Mouse (Mus musculus) embryo, embryonic 10 days (tissue): ENCODE measurements around the gene Thop1.
A peak's percentile ranks its signal among the peaks of the same experiment; 100 is the strongest.
"Not testable (repeated sequence)": the region's sequence is repeated elsewhere in the genome, so short reads cannot be mapped to it uniquely, and the experiment has no call there.

ENCODE experiments used
- DNase-seq: peaks from one replicate; pipeline ENCODE4 v3.0.0-alpha.2; 2015; ENCODE audit warnings: low spot score

Thop1 gene

GRCm38 (mm10) chr10:81069836-81070235, at the start of gene Thop1:
Gene Thop1, plus strand, starts transcription at chr10:81070035.
- DNase-seq = peak; percentile 100

GRCm38 (mm10) chr10:81020207-81020606, 49.6 kb upstream of the Thop1 start:
- DNase-seq = no peak

DNA sequence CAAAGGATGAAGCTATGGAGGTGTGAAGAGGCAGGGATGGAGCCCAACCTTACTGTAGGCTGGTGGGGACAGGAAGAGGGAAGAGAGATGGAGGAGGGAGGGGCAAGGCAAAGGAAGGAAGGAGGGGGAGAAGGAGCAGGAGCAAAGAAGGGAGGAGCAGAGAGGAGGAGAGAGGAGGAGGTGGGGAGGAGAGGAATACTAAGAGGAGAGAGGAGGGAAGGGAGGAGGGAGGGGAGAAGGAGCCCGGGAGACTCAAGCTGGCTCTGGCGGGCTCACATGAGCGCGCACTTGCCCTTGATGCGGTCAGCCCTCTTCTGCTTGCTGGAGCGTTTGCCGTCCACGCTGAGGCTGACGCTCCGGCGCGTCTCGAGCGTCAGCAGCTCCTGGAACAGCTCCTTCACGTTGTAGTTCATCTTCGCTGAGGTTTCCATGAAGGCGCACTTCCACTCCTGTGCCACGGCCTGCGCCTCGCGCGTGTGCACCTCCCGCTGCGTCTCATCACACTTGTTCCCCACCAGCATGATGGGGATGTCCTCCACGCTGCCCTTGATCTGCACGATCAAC, 48.2 kb upstream of the Thop1 start:
- no peak for DNase-seq

GRCm38 (mm10) chr10:81022744-81023143, 47.1 kb upstream of the Thop1 start:
- DNase-seq = no peak

DNA sequence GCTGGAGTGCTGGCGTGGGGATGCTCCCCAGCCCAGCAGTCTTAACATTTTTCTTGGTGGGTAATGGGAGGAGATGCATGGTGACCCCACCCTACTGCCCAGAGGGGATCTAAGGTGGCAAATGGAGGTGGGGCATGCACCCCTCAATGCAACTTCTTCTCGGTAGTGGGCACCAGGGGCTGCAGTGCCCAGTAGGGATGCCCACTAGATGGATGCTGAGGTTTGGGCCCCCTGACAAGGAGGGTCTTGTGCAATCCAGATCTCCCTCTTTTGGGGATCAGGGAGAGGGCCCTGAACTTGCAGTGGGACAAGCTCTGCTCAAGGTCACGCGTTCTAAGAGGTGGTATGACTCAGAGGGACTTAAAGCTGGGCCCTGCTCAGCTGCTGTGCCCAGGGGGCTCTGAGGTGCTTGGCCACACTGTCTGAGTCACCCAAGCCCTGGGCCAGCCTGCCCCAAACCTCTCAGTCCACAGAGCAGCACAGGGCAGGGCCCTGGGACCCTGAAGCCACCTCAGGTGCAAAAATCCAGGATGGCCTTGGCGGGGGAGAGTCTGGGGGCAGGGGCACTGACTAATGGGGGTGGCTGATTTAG, 45.4 kb upstream of the Thop1 start:
- no peak for DNase-seq

GRCm38 (mm10) chr10:81025047-81025621, 44.7 kb upstream of the Thop1 start:
- no peak for DNase-seq

GRCm38 (mm10) chr10:81025639-81026275, 44.1 kb upstream of the Thop1 start, which contains the start of gene Diras1:
Gene Diras1, minus strand, starts transcription at chr10:81025662.
- DNase-seq = no peak

DNA sequence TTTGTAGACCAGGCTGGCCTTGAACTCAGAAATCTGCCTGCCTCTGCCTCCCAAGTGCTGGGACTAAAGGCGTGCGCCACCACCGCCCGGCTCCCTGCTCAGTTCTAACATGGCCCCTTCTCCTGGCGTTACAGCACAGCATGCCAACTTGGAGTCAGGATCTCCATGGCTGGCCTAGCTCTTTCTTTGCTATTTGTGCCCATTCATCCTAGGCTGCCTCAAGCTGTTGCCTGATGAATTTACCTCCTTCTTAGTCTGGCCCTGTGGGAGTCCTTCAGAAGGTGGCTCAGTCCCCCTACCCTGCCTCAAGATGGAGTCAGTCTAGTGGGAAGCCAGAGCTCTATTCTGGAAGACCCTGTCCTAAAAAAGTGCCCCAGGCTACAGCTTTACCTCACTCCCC, 43.0 kb upstream of the Thop1 start:
- DNase-seq = no peak

DNA sequence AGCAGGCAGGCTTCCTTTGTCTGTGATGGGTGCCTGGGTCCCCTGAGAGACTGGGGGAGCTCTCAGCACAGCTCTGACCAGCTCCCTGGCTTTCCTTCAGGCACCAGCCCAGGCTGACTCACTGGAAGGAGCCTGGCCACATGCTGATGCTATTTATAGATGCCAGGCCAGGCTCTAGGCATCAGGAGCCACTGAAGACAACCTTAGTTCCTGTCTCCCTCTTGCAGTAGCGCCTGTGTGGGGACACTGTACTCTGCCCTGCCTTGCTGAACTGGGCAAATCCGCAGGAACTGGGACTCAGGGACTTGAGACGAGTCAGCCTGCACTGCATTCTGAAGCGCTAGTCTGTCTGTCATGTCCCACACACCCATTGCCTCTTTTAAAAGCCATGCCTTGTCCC, 42.5 kb upstream of the Thop1 start:
- DNase-seq = no peak

DNA sequence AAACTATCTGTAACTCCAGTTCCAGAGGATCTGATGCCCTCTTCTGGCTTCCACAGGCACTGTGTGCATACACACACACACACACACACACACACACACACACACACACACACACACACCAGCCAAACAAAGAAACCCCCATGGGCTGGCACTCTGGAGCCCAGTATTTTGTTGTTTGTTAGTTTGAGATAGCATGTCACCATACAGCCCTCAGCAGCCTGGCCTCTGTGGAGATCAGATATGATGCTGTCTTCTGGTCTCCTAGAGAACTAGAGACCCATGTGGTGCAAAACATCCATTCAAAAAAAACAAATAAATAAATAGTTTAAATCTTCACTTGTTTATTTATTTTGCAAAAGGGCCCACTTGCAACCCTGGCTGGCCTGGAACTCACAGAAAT, 41.6 kb upstream of the Thop1 start:
- no peak for DNase-seq

GRCm38 (mm10) chr10:81029031-81029430, 40.8 kb upstream of the Thop1 start:
- no peak for DNase-seq

DNA sequence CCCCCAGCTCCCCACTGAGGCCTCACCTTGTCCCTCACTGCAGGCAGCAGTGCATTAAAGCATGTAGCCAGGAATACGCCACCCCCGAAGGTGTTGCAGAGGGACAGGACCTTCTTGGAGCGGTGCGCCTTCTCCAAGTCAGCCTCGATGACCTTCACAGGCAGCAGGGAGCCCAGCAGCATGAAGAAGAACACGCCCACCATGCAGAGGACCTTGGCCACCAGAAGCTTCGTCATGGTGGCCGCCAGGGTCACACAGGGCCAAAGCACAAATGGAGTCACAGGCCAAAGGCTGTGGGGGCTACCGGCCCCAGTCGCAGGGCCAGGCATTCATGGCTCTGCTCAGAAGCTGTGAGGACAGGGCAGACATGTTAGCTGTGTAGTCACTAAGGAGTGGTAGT, 36.2 kb upstream of the Thop1 start:
- no peak for DNase-seq

GRCm38 (mm10) chr10:81036251-81036650, 33.6 kb upstream of the Thop1 start:
- no peak for DNase-seq

DNA sequence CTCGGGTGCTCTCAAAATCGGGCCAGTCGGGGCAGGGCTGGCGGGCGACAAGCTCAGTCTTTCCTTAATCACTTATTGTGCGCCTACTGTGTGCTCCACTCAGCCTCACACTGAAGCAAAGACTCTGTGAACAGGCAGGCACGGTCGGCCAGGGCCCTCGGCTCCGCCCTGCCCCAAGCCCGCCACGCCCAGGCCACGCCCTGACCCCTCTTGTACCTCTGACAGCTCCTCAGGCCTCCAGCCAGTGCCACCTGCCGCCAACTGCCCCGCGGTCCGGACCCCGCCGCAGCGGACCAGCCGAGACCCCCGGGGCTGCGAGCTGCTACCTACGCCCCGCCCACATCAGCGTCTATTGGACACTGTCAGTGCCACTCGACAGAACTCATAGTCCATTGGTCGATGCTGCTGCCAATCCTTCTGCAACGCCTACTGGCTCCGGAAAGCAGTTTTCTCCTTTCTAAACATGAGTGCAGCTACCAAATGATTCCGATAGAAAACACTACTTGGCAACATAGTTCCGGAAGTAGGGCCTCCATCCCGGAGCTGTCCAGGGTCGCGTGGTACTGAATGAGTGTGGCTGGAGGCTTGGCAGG, 32.8 kb upstream of the Thop1 start, which contains the start of gene Slc39a3:
Slc39a3 (minus strand) TSS at position 439 of the 593 bp plus-strand sequence.
- DNase-seq = peak; percentile 100

- DNase-seq = peak; percentile 80
Observed at GRCm38 (mm10) chr10:81041458-81042175, 28.2 kb upstream of the Thop1 start.

DNA sequence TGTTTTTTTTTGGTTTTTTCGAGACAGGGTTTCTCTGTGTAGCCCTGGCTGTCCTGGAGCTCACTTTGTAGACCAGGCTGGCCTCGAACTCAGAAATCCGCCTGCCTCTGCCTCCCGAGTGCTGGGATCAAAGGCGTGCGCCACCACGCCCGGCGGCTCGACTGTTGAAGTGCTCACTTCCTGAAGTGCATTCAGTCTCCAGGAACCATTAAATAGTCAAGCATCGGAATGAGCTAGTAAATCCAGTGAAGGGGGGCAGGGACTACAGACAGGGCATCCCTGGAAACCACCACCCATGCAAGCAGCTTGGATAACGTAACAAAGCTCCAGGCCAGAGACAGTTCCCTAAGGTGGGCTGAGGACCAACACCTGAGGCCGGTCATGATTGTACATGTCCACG, 24.6 kb upstream of the Thop1 start:
- not testable (repeated sequence) for DNase-seq

- peak; percentile 41 for DNase-seq
Observed at GRCm38 (mm10) chr10:81050645-81051044, 19.2 kb upstream of the Thop1 start.

- no peak for DNase-seq
Observed at GRCm38 (mm10) chr10:81051133-81051532, 18.7 kb upstream of the Thop1 start.

DNA sequence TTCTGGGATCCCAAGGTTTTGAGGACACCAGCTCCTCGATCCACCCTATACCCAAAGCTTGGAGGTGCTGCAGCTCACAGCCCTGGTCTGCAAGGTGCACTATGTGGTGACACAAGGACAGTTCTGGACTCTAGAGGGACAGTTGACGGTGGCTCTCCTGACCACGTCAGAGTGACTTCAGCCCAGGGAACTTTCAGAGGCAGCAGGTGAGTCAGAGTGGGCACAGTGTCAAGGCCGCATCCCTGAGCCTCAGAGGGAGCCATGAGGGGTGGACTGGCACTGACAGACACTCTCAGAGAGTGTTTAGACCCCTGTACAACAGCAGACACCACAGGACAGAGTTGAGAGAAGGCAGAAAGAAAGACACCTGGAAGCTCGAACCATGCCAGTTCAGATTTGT, 17.3 kb upstream of the Thop1 start:
- DNase-seq = no peak

DNA sequence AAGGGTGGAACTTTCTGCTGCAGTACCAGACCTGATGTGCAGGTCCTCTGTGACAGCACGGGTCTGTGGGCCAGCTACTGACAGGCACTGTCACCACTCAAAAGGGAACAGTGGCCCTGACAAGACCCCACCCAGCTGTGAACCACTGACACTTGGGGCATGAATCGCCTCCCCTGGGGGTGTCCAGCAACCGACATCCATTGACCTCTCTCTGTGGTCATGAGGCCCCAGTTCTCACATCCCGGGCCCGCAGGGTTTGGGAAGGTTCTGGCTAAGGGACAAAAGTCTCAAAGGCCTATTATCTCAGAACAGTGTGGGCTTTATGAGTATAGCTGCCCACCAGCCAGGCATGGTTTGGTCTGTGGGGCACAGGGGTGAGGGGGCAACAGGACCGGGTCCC, 14.7 kb upstream of the Thop1 start:
- no peak for DNase-seq

DNA sequence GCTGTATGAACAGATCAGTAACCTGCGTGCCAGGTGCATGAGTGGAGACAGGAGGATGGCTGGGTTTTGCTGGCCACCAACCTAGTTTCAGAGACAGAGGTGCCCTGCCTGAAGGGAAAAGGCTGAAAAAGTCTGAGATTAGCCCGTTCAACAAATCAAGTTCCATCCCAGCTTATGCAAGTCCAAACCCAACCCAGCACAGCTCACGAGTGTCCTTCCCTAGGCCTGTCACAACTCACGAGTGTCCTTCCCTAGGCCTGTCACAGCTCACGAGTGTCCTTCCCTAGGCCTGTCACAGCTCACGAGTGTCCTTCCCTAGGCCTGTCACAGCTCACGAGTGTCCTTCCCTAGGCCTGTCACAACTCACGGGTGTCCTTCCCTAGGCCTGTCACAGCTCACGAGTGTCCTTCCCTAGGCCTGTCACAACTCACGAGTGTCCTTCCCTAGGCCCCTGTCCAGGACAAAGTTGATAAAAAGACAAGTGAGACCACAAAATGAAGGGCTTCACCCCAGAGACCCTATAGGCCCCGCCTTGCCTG, 14.0 kb upstream of the Thop1 start:
- DNase-seq = not testable (repeated sequence)
